Mouse (Mus musculus) neural tube, embryonic 14.5 days (tissue): ENCODE data around the gene Serf1. TPM values are rescaled to one million over a fixed set of nuclear protein-coding genes. Genes with fewer than 3 reads are reported as not detected.

Source experiments
- polyA plus RNA-seq: library from polyadenylated mRNA; unstranded; fragments of >200 nt; fragmentation: Nextera tagmentation; extraction: Ambion mirVana; gene quantifications from 2 replicates; pipeline ENCODE4 v1.2.1, GENCODE M21; 2014

The Serf1 gene
- polyA plus RNA-seq, 1 experiment from 2014 or later = 447 TPM

Other genes starting within 250 kb of the Serf1 start
- gene Cartpt, start 206.9 kb upstream of the Serf1 start, polyA plus RNA-seq = 65.5 and 114 TPM in 2 replicates
- gene Mccc2, start 92.4 kb upstream of the Serf1 start, polyA plus RNA-seq = 37.2 and 44.0 TPM in 2 replicates
- 23.0 and 25.5 TPM in 2 replicates for gene Bdp1, start 3.9 kb upstream of the Serf1 start, polyA plus RNA-seq
- 49.8 and 51.8 TPM in 2 replicates for gene Smn1, start 16.8 kb downstream of the Serf1 start, polyA plus RNA-seq
- gene Naip2, start 94.1 kb downstream of the Serf1 start, polyA plus RNA-seq = 0.11 and 0.31 TPM in 2 replicates
- gene Naip5, start 138.3 kb downstream of the Serf1 start, polyA plus RNA-seq = 0.12 and 0.28 TPM in 2 replicates
- gene Naip6, start 209.7 kb downstream of the Serf1 start, polyA plus RNA-seq = 0.03 and 0.08 TPM in 2 replicates